Mouse (Mus musculus) liver, postnatal 0 days (tissue): ENCODE measurements around the gene Chdh.

Source experiments
- CTCF ChIP-seq: sonication (generic); IDR thresholded peaks from 2 replicates; pipeline ENCODE4 v1.5.1; 2016; ENCODE audit warnings: antibody characterized with exemption, low read depth
- EP300 ChIP-seq: IDR thresholded peaks from 2 replicates; pipeline ENCODE4 v1.6.1; 2016; ENCODE audit warnings: antibody characterized with exemption, low read depth, mild to moderate bottlenecking

DNA sequence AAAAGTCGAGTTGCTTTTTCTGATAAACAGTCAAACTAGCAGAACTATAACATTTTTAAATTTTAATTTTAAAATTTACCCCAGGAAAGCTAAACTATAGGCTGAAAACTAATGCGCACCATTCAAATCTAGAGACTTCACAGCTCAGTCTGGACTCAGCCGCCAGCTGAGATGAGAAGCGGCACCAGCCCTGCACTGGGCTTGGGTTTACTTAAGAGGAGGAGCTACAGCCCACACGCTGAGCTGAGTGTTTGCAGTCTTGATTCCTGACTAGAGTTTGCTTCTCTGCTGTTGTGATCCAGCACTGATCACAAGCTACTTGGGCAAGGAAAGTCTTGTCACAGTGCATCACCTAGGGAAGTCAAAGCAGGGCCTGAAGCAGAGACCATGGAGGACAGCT lies 36.8 kb upstream of the Chdh start:
- TF ChIP-seq CTCF = no peak
- TF ChIP-seq EP300 = no peak
